Mouse (Mus musculus) myocyte (in vitro differentiated cells): ENCODE results near the gene Ank3.

Source experiments
- MAX ChIP-seq: IDR thresholded peaks from one replicate; pipeline ENCODE4 v1.6.1; 2011; ENCODE audit warnings: low read depth, mild to moderate bottlenecking, control low read depth
- MYOD1 ChIP-seq, 3 experiments: IDR thresholded peaks; one replicate each; pipeline ENCODE4 v1.6.1; 2011; ENCODE audit warnings: control low read depth in 2 of 3, low read depth in 2 of 3, mild to moderate bottlenecking in 2 of 3, moderate library complexity in 1 of 3; ENCODE audit not compliant: insufficient read length in 2 of 3, control insufficient read depth in 1 of 3
- POLR2A ChIP-seq: IDR thresholded peaks from one replicate; pipeline ENCODE4 v1.6.1; 2011; ENCODE audit warnings: low read depth, mild to moderate bottlenecking, control low read depth, moderate library complexity; ENCODE audit not compliant: insufficient read length
- SRF ChIP-seq: IDR thresholded peaks from one replicate; pipeline ENCODE4 v1.6.1; 2011; ENCODE audit warnings: low read depth; ENCODE audit not compliant: control insufficient read depth, insufficient read length
- USF1 ChIP-seq: IDR thresholded peaks from one replicate; pipeline ENCODE4 v1.6.1; 2011; ENCODE audit warnings: low read depth, mild to moderate bottlenecking, control low read depth, moderate library complexity

DNA sequence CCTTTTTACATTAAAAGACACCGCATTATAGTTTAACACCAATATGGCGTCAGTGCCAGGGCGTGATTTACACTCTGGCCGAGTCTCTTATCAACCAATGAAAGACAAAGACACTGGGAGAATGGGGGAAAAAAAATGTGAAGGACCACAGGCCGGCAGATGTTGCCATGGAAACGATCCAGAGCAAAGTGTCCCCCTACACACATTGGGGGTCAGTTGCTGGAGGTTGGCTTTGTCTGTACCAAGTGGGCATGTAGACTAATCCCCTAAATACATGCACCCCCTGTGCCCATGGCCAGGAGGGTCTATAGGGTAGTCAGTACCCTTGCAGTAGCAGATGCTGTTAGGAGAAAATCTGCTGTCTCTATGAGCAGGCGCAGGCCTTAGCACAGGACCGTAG is 547.3 kb downstream of the Ank3 start:
- TF ChIP-seq POLR2A (no peak), MAX (no peak), USF1 (no peak), MYOD1 (IDR thresholded peaks at IDR 0.05; ENCODE audit: control insufficient read depth in 1 of 3, insufficient read length in 2 of 3, low read depth in 2 of 3) (no peak), SRF (no peak)
